Mouse (Mus musculus): Measurements from ENCODE around the gene Gm42420.

DNA sequence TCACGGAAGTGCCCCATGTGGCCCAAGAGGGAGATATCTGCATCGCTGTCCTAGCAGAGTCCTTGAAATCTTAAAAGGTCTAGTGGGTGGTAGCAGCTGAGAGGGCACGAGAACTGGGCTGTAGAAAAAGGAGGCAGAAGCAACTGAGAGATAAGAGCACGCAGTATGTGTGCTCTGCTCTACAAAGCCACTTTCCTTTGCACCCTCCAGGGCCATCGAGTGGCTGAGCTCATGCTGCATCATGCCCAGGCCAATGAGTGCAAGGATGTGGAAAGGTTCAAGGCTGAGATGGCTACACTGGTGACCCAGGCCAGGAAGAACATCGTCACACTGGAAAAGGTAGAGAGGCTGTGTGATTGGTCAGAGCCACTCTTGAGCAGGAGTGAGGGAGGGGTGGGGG lies at the start of gene Gm42420:
- TF ChIP-seq GATA1 (IDR thresholded peaks at IDR 0.05; ENCODE audit: borderline replicate concordance, low read length), result no peak
- TF ChIP-seq POLR2AphosphoS5 (IDR thresholded peaks at IDR 0.05; ENCODE audit: insufficient replicate concordance, low read depth, low read length), result no peak
- no peak for TF ChIP-seq CTCF (IDR thresholded peaks at IDR 0.05; ENCODE audit: low read depth, low read length)
